Mouse (Mus musculus): ENCODE measurements around the gene Tekt5.

DNA sequence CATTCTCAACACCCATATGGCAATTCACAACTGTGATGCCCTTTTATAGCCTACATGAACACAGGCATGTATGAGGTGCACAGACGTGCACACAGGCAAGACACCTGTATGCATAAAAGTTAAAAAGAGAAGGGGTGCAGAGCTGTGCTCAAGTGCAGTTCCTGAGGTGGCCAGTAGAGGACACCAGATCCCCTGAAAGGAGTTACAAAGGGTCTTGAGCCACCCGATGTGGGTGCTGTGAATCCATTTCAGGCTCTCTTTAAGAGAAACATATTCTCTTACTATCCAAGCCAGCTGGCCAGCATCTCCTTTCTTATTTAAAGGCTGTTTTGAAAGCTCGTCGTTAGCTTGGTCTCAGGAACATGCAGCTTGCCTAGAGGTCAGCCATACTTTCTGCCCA, 21.6 kb upstream of the Tekt5 start:
- TF ChIP-seq POLR2A (IDR thresholded peaks at IDR 0.05; ENCODE audit: borderline replicate concordance, extremely low read depth, insufficient read depth, insufficient read length, poor library complexity, severe bottlenecking) = no peak
- TF ChIP-seq CTCF (IDR thresholded peaks at IDR 0.05; ENCODE audit: borderline replicate concordance, extremely low read depth, insufficient read depth, insufficient read length) = peak; percentile 52; the same call in 1 of the 2 replicates
